Mouse (Mus musculus): ENCODE measurements around the gene Cebpa. TPM values are rescaled to one million over a fixed set of nuclear protein-coding genes. Genes with fewer than 3 reads are reported as not detected.

Cebpa gene
- polyA plus RNA-seq, 1 experiment from 2014 or later = 0.43 TPM

GRCm38 (mm10) chr7:35123431-35123953, 4.4 kb downstream of the Cebpa start:
- 36% methylated on average over 10 of the region's 10 CpGs for WGBS
- no peaks in the 10 kb centered on the region for H3K36me3 ChIP-seq
- H3K4me3 ChIP-seq = no peak overlapping the region
- H3K4me1 ChIP-seq (replicated peaks) = peaks cover 28% of the 10 kb centered on the region
- H3K9me3 ChIP-seq = no peaks in the 10 kb centered on the region
- no peak for DNase-seq (ENCODE audit: low spot score)
- no peak overlapping the region for H3K27ac ChIP-seq
- peaks cover 91% of the 10 kb centered on the region for H3K27me3 ChIP-seq (ENCODE audit: insufficient read depth, poor library complexity, severe bottlenecking)

GRCm38 (mm10) chr7:35124216-35124615, 5.1 kb downstream of the Cebpa start:
- Histone ChIP-seq H3K27me3 (ENCODE audit: insufficient read depth, poor library complexity, severe bottlenecking) (peaks cover 91% of the 10 kb centered on the region), H3K4me1 (replicated peaks) (peaks cover 25% of the 10 kb centered on the region), H3K27ac (no peak overlapping the region), H3K9me3 (no peaks in the 10 kb centered on the region), H3K36me3 (no peaks in the 10 kb centered on the region), H3K4me3 (no peak overlapping the region)
- WGBS = 69% methylated on average over 5 of the region's 5 CpGs
- no peak for DNase-seq (ENCODE audit: low spot score)

- DNase-seq (ENCODE audit: low spot score) = no peak
- 58% methylated on average over 6 of the region's 6 CpGs for WGBS
- H3K27ac ChIP-seq = no peak overlapping the region
- H3K4me1 ChIP-seq (replicated peaks) = peaks cover 19% of the 10 kb centered on the region
- no peaks in the 10 kb centered on the region for H3K9me3 ChIP-seq
- H3K27me3 ChIP-seq (ENCODE audit: insufficient read depth, poor library complexity, severe bottlenecking) = peaks cover 88% of the 10 kb centered on the region
- H3K36me3 ChIP-seq = no peaks in the 10 kb centered on the region
- H3K4me3 ChIP-seq = no peak overlapping the region
These were observed 5.7 kb downstream of the Cebpa start for GRCm38 (mm10) chr7:35124745-35125144.

GRCm38 (mm10) chr7:35125971-35126370, 6.9 kb downstream of the Cebpa start:
- Histone ChIP-seq H3K36me3 (no peaks in the 10 kb centered on the region), H3K9me3 (no peaks in the 10 kb centered on the region), H3K27me3 (ENCODE audit: insufficient read depth, poor library complexity, severe bottlenecking) (peaks cover 80% of the 10 kb centered on the region), H3K4me1 (replicated peaks) (peaks cover 7% of the 10 kb centered on the region), H3K4me3 (no peak overlapping the region), H3K27ac (no peak overlapping the region)
- 82% methylated on average over 5 of the region's 5 CpGs for WGBS
- DNase-seq (ENCODE audit: low spot score) = no peak

GRCm38 (mm10) chr7:35127001-35127400, 7.9 kb downstream of the Cebpa start:
- H3K4me1 ChIP-seq (replicated peaks) = peaks cover 6% of the 10 kb centered on the region; the same call in 1 of the 2 replicates
- H3K4me3 ChIP-seq = no peak overlapping the region
- WGBS = 83% methylated on average over 10 of the region's 10 CpGs
- DNase-seq (ENCODE audit: low spot score) = no peak
- H3K27ac ChIP-seq = no peak overlapping the region
- no peaks in the 10 kb centered on the region for H3K36me3 ChIP-seq
- H3K9me3 ChIP-seq = no peaks in the 10 kb centered on the region
- H3K27me3 ChIP-seq (ENCODE audit: insufficient read depth, poor library complexity, severe bottlenecking) = peaks cover 70% of the 10 kb centered on the region

GRCm38 (mm10) chr7:35127721-35128120, 8.6 kb downstream of the Cebpa start:
- peaks cover 6% of the 10 kb centered on the region; the same call in 1 of the 2 replicates for H3K4me1 ChIP-seq (replicated peaks)
- H3K27ac ChIP-seq = no peak overlapping the region
- WGBS = 53% methylated on average over 6 of the region's 6 CpGs
- H3K27me3 ChIP-seq (ENCODE audit: insufficient read depth, poor library complexity, severe bottlenecking) = peaks cover 62% of the 10 kb centered on the region
- H3K4me3 ChIP-seq = no peak overlapping the region
- no peaks in the 10 kb centered on the region for H3K36me3 ChIP-seq
- no peaks in the 10 kb centered on the region for H3K9me3 ChIP-seq
- DNase-seq (ENCODE audit: low spot score) = no peak

- Histone ChIP-seq H3K27ac (no peak overlapping the region), H3K4me1 (replicated peaks) (peaks cover 6% of the 10 kb centered on the region; the same call in 1 of the 2 replicates), H3K4me3 (no peak overlapping the region), H3K9me3 (no peaks in the 10 kb centered on the region), H3K36me3 (no peaks in the 10 kb centered on the region), H3K27me3 (ENCODE audit: insufficient read depth, poor library complexity, severe bottlenecking) (peaks cover 50% of the 10 kb centered on the region)
- no peak for DNase-seq (ENCODE audit: low spot score)
- WGBS = 76% methylated on average over 17 of the region's 17 CpGs
These were observed 9.8 kb downstream of the Cebpa start for GRCm38 (mm10) chr7:35128677-35129567.

GRCm38 (mm10) chr7:35130059-35130738, 11.1 kb downstream of the Cebpa start:
- H3K27ac ChIP-seq = no peak overlapping the region
- DNase-seq (ENCODE audit: low spot score) = no peak
- no peaks in the 10 kb centered on the region for H3K36me3 ChIP-seq
- H3K4me1 ChIP-seq (replicated peaks) = 0 out of 2 replicates have a peak, but pooled peaks cover 10% of the 10 kb centered on the region
- 88% methylated on average over 13 of the region's 13 CpGs for WGBS
- H3K9me3 ChIP-seq = no peaks in the 10 kb centered on the region
- no peak overlapping the region for H3K4me3 ChIP-seq
- H3K27me3 ChIP-seq (ENCODE audit: insufficient read depth, poor library complexity, severe bottlenecking) = peaks cover 38% of the 10 kb centered on the region

GRCm38 (mm10) chr7:35130888-35131287, 11.8 kb downstream of the Cebpa start:
- peaks cover 32% of the 10 kb centered on the region for H3K27me3 ChIP-seq (ENCODE audit: insufficient read depth, poor library complexity, severe bottlenecking)
- DNase-seq (ENCODE audit: low spot score) = no peak
- H3K36me3 ChIP-seq = no peaks in the 10 kb centered on the region
- WGBS = 91% methylated on average over 5 of the region's 5 CpGs
- H3K4me3 ChIP-seq = no peak overlapping the region
- H3K9me3 ChIP-seq = no peaks in the 10 kb centered on the region
- no peak overlapping the region for H3K27ac ChIP-seq
- H3K4me1 ChIP-seq (replicated peaks) = 0 out of 2 replicates have a peak, but pooled peaks cover 12% of the 10 kb centered on the region

- no peaks in the 10 kb centered on the region for H3K36me3 ChIP-seq
- no peaks in the 10 kb centered on the region for H3K9me3 ChIP-seq
- 0 out of 2 replicates have a peak, but pooled peaks cover 12% of the 10 kb centered on the region for H3K4me1 ChIP-seq (replicated peaks)
- WGBS = 96% methylated on average over 9 of the region's 9 CpGs
- no peak overlapping the region for H3K4me3 ChIP-seq
- no peak overlapping the region for H3K27ac ChIP-seq
- no peak for DNase-seq (ENCODE audit: low spot score)
- peaks cover 24% of the 10 kb centered on the region for H3K27me3 ChIP-seq (ENCODE audit: insufficient read depth, poor library complexity, severe bottlenecking)
These were observed 12.5 kb downstream of the Cebpa start for GRCm38 (mm10) chr7:35131601-35132000.

- WGBS = 46% methylated on average over 5 of the region's 5 CpGs
These were observed 15.5 kb downstream of the Cebpa start for GRCm38 (mm10) chr7:35134621-35135020.

GRCm38 (mm10) chr7:35137524-35137923, 18.4 kb downstream of the Cebpa start:
- Histone ChIP-seq H3K9me3 (no peaks in the 10 kb centered on the region), H3K27ac (no peak overlapping the region), H3K36me3 (no peaks in the 10 kb centered on the region), H3K4me3 (no peak overlapping the region), H3K27me3 (ENCODE audit: insufficient read depth, poor library complexity, severe bottlenecking) (no peaks in the 10 kb centered on the region), H3K4me1 (replicated peaks) (0 out of 2 replicates have a peak, but pooled peaks cover 9% of the 10 kb centered on the region)
- WGBS = 90% methylated on average over 1 of the region's 1 CpGs
- no peak for DNase-seq (ENCODE audit: low spot score)

More at GRCm38 (mm10) chr7:35134621-35135020, 15.5 kb downstream of the Cebpa start:
- no peaks in the 10 kb centered on the region for H3K36me3 ChIP-seq
- H3K9me3 ChIP-seq = no peaks in the 10 kb centered on the region
- H3K27ac ChIP-seq = no peak overlapping the region
- peaks cover 4% of the 10 kb centered on the region for H3K27me3 ChIP-seq (ENCODE audit: insufficient read depth, poor library complexity, severe bottlenecking)
- no peak for DNase-seq (ENCODE audit: low spot score)
- H3K4me3 ChIP-seq = no peak overlapping the region
- 0 out of 2 replicates have a peak, but pooled peaks cover 9% of the 10 kb centered on the region for H3K4me1 ChIP-seq (replicated peaks)
